Mouse (Mus musculus): ENCODE measurements around the gene Cul5.
A peak's percentile ranks its signal among the peaks of the same experiment; 100 is the strongest.

The Cul5 gene

DNA sequence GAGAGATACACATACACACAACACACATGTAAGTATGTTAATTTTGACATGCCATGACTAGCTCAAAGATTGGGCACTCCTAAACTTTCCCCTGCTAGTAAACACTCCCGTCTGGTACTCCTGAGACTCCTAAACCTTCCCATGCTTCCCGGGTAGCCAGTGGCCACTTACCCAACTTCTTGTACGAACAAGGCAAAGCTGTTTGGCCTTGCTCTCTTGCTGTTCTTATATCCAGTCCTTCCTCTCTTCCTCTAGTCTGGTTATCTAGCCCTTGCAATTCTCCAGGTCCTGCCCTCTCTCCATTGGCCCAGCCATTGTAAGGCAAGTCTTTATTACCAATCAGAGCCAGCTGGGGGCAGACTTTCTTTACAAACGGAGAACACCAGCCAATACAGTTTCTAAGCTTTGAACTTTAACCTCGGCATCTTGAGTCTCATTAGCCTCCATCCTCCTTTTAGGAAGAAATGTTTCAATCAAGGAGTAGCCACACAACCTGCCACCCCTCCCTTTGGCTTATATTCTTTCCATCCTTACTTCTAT, at the start of gene Cul5:
Gene Cul5 (minus strand): TSS at position 335 of the 540 bp plus-strand sequence.
- peak; percentile 38 for DNase-seq (ENCODE audit: low spot score)

DNA sequence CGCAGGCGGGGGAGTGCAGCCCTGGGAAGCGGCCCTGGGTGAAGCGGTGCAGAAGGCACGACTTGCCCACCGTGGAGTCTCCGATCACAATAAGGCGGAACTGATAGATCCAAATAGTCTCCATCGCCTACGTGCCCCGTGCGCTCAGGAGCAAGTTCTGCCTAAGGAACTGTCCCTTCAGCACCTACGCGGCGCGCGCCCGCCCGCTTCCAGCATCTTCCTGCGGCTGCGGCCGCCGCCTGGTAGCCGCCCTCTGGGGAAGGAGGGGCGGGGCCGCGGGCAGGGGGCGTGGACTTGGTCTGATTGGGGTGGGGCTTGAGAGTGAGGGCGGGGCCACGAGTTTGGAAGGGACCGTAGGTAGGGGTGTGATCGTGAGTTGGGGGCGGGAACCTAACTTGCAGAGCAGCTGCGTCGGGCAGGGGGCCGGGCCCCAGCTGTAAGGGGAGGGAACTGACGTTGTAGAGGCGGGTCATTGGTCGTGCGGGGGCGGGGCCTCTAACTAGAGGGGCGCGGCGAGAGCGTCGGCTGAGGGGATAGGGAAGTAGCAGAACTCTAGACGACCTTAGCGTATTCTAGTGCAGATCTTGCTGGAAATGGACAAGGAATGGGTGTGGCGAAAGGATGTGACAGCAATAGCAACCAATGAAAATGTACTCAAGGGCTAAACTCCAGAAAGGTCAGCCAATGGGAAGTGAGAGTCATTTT, 36.3 kb upstream of the Cul5 start, which contains the start of gene Rab39:
Gene Rab39 (minus strand): TSS at position 241 of the 705 bp plus-strand sequence.
- peak; percentile 84 for DNase-seq (ENCODE audit: low spot score)

DNA sequence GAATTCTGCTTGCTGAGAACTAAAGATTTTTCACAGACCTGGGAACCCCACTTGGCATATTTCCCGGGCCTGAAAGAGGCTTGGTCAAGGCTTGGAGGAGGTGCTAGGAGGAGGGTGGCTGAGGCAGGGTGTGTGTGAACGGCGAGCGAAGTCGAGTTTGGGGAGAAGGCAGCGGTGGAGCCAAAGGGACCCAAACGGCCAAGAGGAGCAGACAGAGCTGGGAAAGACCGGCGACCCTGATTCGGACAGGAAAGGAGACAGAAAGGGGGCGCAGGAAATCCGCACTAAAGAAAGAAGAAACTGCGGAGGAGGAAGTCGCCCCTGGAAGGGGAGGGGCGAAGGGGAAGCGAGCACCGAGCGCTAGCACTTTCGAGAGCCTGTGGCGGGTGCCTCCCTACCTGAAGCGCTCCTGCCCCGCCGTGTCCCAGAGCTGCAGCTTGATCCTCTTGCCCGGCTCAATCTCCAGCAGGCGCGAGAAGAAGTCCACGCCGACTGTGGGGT, 35.7 kb upstream of the Cul5 start:
- peak; percentile 43 for DNase-seq (ENCODE audit: low spot score)

DNA sequence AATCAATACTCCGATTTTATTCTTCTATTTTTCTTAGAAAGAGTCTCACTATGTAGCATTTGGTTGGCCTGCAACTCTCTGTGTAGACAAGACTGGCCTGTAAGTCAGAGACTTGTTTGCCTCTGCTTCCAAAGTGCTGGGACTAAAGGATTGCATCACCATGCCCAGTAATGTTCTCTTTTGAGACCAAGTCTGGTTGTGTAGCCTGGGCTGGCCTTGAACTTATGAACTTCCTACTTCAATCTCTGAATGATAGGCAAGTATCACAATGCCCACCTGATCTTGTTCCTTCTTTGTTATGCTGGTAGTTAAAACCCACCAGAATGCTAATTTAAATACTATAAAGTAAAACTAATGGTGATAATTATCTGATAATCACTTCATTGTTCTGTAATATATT, 33.2 kb upstream of the Cul5 start:
- DNase-seq (ENCODE audit: low spot score) = no peak

DNA sequence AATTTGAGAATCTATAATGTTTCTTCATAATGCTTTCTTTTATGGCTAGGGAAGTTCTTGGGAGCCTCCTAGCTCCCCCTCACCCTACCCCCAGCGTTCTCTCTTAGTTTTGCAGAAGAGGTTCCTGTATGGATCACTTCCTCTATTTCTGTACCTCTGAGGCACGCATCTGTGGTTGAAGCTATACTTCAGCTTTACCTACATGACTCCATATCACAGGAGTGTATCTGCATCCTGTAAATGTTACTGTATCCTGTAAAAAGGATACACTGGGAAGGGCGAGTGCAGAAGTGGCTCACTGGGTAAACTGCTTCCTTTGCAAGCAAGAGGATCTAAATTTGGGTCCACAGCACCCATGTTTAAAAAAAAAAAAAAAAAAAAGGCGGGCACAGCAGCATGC, 30.7 kb upstream of the Cul5 start:
- peak; percentile 9 for DNase-seq (ENCODE audit: low spot score)

DNA sequence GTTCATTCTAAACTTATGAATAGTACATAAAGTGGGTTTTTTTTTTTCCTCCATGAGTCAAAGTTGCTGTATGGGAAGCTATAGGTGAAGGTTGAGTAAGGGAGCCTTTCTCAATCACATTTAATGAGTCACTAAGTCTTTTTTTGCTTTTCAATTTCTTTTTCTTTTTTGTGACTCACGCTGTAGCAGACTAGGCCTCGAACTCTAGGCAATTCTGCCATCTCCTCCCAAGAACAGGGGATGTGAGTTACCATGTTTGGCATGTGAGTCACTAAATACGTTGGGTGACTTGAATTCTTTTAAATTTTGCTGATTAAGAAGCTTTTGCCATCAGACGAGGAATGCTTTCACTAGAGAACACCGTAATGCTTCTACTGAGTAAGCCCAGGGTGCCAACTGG, 26.0 kb upstream of the Cul5 start:
- no peak for DNase-seq (ENCODE audit: low spot score)

DNA sequence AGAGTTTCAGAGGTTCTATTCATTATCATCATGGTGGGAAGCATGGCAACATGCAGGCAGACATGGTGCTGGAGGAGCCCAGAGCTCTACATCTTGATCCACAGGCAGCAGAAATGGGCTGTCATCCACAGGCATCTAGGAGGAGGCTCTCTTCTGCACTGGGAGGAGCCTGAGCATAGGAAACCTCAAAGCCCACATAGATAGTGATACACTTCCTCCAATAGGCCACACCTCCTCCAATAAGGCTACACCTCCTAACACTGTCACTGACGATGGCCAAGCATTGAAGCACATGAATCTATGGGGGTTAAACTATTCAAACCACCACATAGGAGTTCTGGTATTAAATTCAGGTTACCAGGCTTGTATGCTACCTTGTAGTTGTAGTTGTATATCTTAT, 23.9 kb upstream of the Cul5 start:
- DNase-seq (ENCODE audit: low spot score) = no peak

DNA sequence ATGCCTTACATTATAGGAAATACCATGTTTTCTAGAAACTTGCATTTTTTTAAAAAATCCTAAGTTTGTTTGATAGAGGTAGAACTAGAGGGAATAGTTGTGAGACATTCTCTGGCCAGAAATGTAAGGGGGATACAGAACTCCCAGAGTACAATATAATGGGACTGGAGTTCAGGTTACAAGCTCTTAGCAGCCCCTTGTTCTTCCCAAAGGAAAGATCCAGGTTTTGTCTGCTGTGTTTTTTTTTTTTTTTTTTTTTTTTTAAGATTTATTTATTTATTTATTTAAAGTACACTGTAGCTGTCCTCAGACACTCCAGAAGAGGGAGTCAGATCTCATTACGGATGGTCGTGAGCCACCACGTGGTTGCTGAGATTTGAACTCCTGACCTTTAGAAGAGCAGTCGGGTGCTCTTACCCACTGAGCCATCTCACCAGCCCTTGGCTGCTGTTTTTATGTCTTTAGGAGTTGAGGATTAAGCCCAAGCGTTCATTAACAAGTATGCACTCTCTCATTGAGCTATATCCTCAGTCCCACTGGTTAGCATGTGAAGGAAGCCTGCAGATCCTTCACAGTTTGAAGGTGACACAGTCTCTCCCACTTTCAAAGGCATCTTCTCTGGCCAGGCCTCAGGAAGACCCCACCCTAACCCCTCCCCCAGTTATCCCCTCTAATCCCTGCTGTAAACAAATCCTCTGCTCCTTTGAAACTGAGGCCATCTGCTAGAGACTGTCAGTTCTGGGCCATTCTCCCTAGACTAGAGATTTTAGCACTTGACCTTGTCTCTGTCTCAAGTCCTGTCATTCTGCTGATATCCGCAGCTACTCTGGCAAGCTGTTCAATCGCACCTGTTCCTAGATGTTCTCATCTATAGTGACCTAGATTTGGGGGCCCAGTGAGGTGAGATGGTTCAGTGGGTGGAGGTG, 22.2 kb upstream of the Cul5 start:
- DNase-seq (ENCODE audit: low spot score) = no peak

DNA sequence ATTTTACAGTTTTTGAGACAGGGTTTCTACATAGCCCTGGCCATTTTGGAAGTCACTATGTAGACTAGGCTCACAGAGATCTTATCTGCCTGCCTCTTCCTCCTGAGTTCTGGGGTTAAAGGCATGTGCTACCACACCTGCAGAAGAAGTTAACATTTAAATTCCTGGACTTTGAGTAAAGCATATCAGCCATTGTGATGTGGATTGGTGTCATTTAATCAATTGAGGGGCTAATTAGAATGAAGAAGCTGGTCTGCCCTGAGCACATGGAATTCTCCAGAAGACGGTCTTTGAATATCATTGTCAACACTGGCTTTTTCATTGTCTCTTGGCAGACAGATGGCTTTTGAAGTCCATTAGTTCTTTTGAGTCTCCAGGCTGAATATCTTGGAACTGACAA, 11.0 kb upstream of the Cul5 start:
- DNase-seq (ENCODE audit: low spot score) = no peak

DNA sequence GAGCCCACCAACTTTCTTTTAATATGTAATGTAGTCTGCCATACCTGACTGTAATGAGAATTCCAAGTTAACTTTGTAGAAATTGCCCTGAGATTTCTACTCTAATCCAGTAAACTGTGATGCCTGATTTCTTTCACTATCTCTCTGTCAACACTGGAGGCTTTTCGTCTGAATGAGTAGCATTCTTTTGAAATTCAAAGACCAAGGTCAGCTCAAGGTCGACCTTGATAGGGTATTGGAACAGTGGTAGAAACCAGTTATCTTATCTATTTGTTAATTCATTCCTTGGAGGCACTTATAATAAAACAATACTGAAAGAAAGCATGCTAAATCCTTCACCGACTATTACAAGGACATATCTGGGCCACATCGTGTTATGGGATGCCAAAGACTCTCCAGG, 7.1 kb upstream of the Cul5 start:
- no peak for DNase-seq (ENCODE audit: low spot score)

DNA sequence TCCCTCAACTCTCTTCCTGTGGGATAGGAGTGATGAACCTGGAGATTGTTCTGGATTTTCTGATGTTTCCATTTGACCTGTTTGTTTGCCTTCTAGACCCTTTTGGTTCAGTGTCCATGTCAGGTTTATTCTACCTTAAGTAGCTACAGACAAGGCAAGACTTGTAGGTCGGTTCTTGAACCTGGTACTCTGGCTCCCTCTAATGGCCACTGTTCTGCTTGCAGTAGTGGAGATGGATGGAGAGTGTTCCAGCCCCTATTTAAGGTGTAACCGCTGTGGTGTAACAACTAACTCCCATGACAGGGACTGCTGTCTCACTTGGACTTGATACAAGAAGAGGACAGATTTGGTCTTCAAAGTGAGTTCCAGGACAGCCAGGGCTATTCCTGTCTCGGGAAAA, 3.8 kb upstream of the Cul5 start:
- peak; percentile 77 for DNase-seq (ENCODE audit: low spot score)

DNA sequence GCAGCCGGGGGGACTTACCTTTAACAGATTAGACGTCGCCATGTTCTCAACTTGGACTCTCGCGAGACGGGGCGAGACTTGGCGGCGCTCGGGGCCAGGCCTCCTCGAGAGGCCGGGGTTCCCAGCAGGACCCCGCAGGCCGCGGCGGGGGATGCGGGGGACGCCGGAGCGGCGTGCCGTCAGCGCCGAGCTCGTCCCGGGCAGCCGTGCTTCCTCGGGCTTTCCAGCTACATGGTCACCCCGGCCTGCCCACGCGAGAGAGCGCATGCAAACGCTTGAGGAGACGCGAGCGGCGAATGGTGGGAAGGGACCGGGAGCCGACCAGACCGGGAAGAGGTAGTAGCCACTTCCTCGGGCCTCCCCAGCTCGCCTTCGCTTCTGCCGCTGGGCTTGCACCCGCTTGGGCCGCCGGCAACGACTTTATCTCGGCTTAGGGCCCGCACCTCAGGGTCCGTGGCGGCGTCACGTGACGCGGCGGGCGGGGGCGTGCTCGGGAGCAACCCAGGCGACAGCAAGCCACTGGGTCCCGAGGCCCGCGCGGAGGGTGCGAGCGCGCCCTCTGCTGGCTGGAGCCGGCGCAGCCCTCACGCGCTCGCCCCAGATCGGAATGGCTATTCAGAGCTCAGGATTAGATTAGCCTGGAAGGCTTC, 2.7 kb downstream of the Cul5 start:
- peak; percentile 94 for DNase-seq (ENCODE audit: low spot score)

DNA sequence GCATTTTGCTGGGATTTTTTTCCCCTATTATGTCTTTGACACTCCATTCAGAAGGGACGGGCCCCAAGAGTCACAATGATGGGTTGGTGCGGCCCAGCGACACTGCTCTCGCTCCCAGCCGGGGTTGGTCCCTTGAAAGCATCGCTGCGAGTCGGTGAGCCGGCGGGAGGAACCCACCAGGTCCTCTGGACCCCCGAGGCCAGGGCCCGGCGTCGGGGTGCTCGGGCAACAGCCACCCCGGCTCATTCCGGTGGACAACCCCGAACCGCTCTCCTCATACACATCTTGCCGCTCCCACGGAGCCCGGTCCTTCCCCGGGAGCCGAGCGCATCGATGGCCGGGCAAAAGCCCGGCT, 3.2 kb downstream of the Cul5 start:
- no peak for DNase-seq (ENCODE audit: low spot score)

DNA sequence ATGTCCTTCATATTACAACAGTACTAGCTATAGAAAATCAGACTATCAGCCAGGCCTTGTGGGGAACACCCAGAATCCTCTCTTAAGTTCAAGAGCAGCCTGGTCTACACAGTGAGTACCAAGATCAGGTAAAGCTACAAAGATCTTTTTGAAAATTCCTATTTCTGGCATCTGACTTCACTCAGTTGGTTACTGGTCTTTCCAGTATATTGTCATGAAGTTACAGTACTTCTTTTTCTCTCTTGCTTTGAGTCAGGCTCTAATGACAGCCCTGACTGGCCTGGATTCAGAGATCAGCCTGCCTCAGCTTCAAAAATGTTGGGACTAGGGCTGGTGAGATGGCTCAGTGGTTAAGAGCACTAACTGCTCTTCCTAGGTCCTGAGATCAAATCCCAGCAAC, 4.4 kb downstream of the Cul5 start:
- DNase-seq (ENCODE audit: low spot score) = no peak

DNA sequence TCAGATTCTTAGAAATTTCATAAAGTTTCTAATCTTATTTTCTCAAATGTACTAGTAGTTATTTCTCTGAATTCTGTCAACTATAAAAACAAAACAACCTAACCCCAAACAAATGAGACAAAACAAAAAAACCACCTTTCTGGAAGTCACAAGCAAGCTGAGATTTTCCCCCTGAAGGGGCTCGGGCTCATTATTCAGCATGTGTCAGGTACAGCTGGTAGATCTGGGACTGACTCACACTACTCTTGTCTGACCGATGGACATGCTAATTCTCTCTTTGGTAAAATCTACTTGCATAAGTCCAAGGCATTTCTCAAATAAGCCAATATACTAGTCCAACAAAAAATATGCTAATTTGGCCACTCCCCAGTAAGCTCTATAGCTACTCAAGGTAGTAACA, 5.0 kb downstream of the Cul5 start:
- no peak for DNase-seq (ENCODE audit: low spot score)

DNA sequence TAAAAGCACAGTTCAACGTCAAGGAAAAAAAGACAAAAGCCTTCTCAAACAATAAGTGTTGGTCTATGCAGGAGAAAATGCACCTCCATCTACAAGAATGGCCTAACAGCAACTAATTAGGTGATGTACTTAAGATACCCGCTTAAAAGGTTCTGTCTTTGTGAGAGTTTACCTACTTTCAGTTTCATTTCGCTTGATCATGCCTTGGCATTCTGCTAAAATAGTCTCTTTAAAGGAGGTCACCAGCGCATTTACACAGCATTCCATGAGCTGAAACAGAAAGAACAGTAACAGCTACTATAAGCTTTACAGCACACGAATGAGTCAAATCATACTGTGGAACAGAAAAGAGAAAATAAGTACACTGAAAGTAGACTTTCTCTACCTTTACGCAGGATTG, 35.0 kb downstream of the Cul5 start:
- DNase-seq (ENCODE audit: low spot score) = no peak

DNA sequence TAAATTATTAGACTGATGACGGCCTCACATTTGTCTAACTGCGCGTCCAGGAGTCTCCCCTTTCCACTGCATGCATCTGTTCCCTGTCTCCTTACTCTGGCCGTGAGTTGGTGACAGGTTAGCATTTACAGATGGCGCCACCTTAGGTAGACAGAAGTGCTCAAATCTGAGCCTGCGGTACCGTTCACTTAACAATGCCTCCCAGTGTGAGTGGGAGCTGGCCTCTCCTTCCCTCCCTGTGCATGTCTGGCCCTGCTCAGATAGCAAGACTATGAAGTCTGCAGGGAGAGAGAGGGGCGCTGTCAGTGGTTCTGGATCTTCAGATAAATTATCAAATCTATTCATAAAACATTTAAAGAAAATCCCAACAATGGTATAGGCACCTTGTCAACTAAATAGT, 54.6 kb downstream of the Cul5 start:
- DNase-seq (ENCODE audit: low spot score) = no peak

DNA sequence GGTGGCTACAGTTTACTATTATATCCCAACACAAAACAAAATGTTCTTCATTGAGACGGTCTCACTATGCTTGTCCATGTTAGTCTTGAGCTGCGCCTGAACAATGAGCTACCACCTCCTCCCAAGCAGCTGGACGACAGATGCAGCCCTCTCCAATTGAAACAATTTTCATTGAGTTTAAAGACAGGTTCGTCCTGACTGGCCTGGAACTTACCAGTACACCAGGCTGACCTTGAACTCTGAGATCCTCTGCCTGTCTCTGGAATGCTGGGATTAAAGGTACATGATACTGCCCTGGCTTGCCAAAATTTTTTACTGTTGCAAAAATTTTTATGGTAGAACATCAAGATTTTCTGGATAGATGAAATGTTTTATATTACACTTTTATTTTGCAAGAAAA, 55.5 kb downstream of the Cul5 start:
- no peak for DNase-seq (ENCODE audit: low spot score)

DNA sequence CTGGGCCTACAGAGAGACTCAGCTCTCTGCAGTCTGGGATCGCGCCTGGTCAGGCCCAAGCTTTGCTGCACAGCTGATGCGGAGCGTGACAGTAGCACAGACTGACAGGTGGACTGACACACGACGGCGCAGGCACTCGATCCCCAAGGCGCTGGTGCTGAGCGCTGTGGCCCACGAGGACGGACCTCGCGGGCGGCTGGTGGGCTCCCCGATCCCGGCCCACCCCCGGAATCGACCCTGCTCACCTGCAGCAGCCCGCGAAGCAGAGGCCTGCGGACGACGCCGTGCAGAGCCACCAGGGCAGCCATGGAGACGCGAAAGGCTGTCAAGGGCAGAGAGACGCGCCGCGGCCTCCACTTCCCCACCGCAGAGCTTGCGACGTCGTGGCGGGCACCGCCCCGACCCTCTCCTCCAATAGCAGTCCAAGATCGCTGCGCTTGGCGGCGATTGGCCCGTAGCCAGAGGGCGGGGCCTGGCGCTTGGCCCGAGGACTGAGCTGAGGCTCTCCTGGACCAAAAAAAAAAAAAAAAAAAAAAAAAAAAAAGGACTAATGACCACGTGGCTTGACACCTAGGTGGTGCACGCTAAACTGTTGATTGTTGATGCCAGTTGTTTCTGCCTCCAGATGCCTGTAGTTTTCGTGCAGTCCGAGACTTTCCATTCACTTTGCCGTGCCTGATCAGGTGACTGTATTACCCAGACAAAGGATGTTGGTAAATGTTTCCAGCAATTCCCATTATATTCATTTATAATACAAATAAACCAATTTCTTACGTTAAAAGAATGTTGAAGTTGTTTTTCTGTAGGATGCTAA, 59.6 kb downstream of the Cul5 start, which contains the start of gene Acat1:
Gene Acat1 (minus strand): TSS at position 415 of the 814 bp plus-strand sequence.
- peak; percentile 93 for DNase-seq (ENCODE audit: low spot score)

DNA sequence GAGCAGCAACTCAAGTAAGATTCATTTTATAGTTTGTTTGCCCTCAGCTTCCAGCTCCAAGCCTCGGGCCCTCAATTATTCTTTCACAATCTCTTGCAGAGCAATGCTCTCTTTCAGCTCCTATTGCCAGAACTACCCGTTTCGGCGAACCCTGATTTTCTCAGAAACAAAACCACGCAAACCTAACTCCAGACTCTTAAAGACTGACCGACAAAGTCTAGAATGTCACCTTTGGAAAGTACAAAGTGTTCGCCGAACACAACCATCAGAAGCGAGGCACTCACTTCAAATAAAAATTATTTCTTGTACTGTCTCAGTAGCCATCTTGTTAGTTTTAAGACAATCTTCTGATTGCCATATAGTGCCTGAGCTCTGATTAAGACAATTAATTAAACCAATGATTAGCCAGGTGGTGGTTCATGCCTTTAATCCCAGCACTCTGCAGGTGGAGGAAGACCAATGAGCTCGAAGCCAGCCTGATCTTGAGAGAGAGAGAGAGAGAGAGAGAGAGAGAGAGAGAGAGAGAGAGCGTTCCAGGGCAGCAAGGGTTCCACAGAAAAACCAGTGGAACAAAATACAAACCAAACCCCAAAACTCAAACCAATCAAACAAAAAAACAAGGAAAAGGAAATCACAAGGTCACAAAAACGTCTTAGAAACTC, 60.4 kb downstream of the Cul5 start:
- no peak for DNase-seq (ENCODE audit: low spot score)

DNA sequence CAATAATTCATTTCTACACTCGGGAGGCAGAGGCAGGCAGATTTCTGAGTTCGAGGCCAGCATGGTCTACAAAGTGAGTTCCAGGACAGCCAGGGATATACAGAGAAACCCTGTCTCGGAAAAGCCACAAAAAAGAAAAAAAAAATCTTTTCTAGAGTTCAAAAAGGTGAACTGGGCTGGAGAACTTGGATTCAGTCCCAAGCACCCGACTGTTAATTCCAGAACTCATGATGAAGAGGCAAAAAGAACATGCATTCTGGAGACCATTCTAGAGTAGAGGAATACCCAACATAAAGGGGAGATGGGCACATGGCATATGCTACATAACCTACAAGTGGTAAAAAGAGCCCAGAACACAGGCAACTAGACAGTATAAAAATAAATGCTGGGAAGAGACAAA, 62.0 kb downstream of the Cul5 start:
- no peak for DNase-seq (ENCODE audit: low spot score)
